Mouse (Mus musculus): ENCODE results near the gene Cited2.

DNA sequence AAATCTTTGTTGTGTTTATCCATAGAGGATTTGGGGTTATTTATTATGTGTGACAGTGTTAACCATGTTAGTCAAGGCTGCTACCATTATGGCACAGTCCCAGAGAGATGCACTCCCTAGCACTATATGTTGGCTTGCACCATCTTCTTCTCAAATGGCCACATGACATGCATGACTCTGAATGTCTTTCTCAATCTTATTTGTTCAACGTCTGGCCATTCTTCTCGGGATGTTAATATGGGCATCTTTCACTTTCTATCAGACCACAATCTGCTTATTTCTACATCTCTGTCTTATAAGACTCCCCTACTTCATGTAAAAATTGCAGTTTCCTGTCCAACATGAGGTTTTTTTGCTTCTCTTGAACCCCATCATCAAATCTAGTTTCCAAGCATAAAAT lies 19.6 kb downstream of the Cited2 start:
- TF ChIP-seq CTCF (IDR thresholded peaks at IDR 0.05; ENCODE audit: low read depth) (no peak), EP300 (IDR thresholded peaks at IDR 0.05; ENCODE audit: low read depth) (no peak)
